Comparison of ENCODE assay signal across 8 mouse cellular contexts in genomic region chr2:38797087-38797624, GRCm38 (mm10).
DNase-seq lines count a peak whose midpoint lies in the region; ATAC-seq and TF ChIP-seq lines count a peak whose summit lies in the region.

No protein-coding gene starts in this region.

- H3K4me1 ChIP-seq in ES-E14 (ENCODE audit: control insufficient read depth in 2 of 2, insufficient read depth in 2 of 2, low read length in 2 of 2, poor library complexity in 1 of 2): no peaks in the 10 kb centered on the region
- H3K4me1 ChIP-seq in heart, postnatal 0 days (ENCODE audit: control insufficient read depth, insufficient read depth): no peaks in the 10 kb centered on the region
- H3K4me1 ChIP-seq in megakaryocyte, embryonic 14.5 days: no peaks in the 10 kb centered on the region

- peak; percentile 54; the same call in 1 of the 2 replicates for ATAC-seq in erythroid progenitor cell, adult 5-6 weeks (replicated peaks; ENCODE audit: low FRiP score, poor library complexity, severe bottlenecking)
- peak; percentile 49; the same call in 1 of the 2 replicates for ATAC-seq in heart, postnatal 0 days (ENCODE audit: insufficient read depth, low read depth)

- H3K9me3 ChIP-seq in ES-E14 (ENCODE audit: control insufficient read depth, insufficient read depth, low read depth, low read length): no peaks in the 10 kb centered on the region
- no peaks in the 10 kb centered on the region for H3K9me3 ChIP-seq in heart, postnatal 0 days (replicated peaks; ENCODE audit: control insufficient read depth, low read length)
- H3K9me3 ChIP-seq in megakaryocyte, embryonic 14.5 days: no peaks in the 10 kb centered on the region

- no peak overlapping the region for H3K27ac ChIP-seq in ES-E14 (ENCODE audit: insufficient read depth, low read depth, low read length, poor library complexity, severe bottlenecking)
- H3K27ac ChIP-seq in heart, postnatal 0 days (ENCODE audit: low read depth): no peak overlapping the region

- no peak overlapping the region for H3K4me3 ChIP-seq in ES-E14 (ENCODE audit: insufficient read depth in 1 of 2, low read depth in 1 of 2, low read length in 2 of 2, poor library complexity in 1 of 2, severe bottlenecking in 1 of 2)
- no peak overlapping the region for H3K4me3 ChIP-seq in heart, postnatal 0 days (ENCODE audit: low read depth, low read length)
- peak overlapping the region; percentile 73 for H3K4me3 ChIP-seq in megakaryocyte, embryonic 14.5 days (replicated peaks)

- H3K36me3 ChIP-seq in ES-E14 (ENCODE audit: control insufficient read depth, insufficient read depth, low read length, poor library complexity, severe bottlenecking): no peaks in the 10 kb centered on the region
- no peaks in the 10 kb centered on the region for H3K36me3 ChIP-seq in heart, postnatal 0 days (replicated peaks; ENCODE audit: control insufficient read depth, insufficient read depth, low read length)
- H3K36me3 ChIP-seq in megakaryocyte, embryonic 14.5 days (replicated peaks; ENCODE audit: low read length): no peaks in the 10 kb centered on the region

- TF ChIP-seq CTCF in heart, postnatal 0 days (IDR thresholded peaks at IDR 0.05; ENCODE audit: low read depth): peak; percentile 95

- in situ Hi-C loops in ES-E14 (cut with MboI; ENCODE audit: low sequenced_read_pairs in 2 of 2, unreplicated experiment in 2 of 2): no loop called here

- WGBS in heart, postnatal 0 days: 12% methylated on average over 3 of the region's 3 CpGs

- no peak overlapping the region for H3K4me2 ChIP-seq in heart, postnatal 0 days (ENCODE audit: low read depth, low read length)

- no peak for DNase-seq in ES-E14 (ENCODE audit: low read depth, low spot score)
- peak; percentile 89 for DNase-seq in brain, adult 2 months (ENCODE audit: low read depth, low spot score)
- DNase-seq in heart, postnatal 0 days (ENCODE audit: low spot score): peak; percentile 77
- peak; percentile 47 for DNase-seq in layer of hippocampus, adult 9-11 months
- peak; percentile 80 to 87 for DNase-seq in right cerebral cortex, adult 2 months (ENCODE audit: low spot score in 2 of 2)
- peak; percentile 78 for DNase-seq in urinary bladder, postnatal 25 days (ENCODE audit: low spot score)

- no peaks in the 10 kb centered on the region for H3K27me3 ChIP-seq in heart, postnatal 0 days (ENCODE audit: control insufficient read depth, insufficient read depth, low read length)
- H3K27me3 ChIP-seq in megakaryocyte, embryonic 14.5 days (replicated peaks): no peaks in the 10 kb centered on the region

- TF ChIP-seq EP300 in heart, postnatal 0 days (IDR thresholded peaks at IDR 0.05; ENCODE audit: low read depth): no peak

- no peak overlapping the region for H3K9ac ChIP-seq in ES-E14 (ENCODE audit: insufficient read depth, low read depth, low read length, poor library complexity, severe bottlenecking)
- no peak overlapping the region for H3K9ac ChIP-seq in heart, postnatal 0 days (replicated peaks; ENCODE audit: low read depth, low read length)

TF ChIP-seq in ES-E14, 5 proteins besides CTCF, POLR2A, EP300 and RAD21:
- TF ChIP-seq CHD2 (IDR thresholded peaks at IDR 0.05; ENCODE audit: low read depth, low read length): no peak
- TF ChIP-seq MAFK (IDR thresholded peaks at IDR 0.05; ENCODE audit: insufficient read depth, low read depth, low read length): no peak
- no peak for TF ChIP-seq HCFC1 (IDR thresholded peaks at IDR 0.05; ENCODE audit: borderline replicate concordance, insufficient read depth, low read length)
- peak; percentile 59; the same call in 1 of the 2 replicates for TF ChIP-seq ZC3H11A (IDR thresholded peaks at IDR 0.05; ENCODE audit: borderline replicate concordance, low read depth, low read length)
- peak; percentile 71 for TF ChIP-seq ZNF384 (IDR thresholded peaks at IDR 0.05; ENCODE audit: low read depth, low read length)
